Mouse (Mus musculus): ENCODE data around the gene Wdr86.

Wdr86 gene

DNA sequence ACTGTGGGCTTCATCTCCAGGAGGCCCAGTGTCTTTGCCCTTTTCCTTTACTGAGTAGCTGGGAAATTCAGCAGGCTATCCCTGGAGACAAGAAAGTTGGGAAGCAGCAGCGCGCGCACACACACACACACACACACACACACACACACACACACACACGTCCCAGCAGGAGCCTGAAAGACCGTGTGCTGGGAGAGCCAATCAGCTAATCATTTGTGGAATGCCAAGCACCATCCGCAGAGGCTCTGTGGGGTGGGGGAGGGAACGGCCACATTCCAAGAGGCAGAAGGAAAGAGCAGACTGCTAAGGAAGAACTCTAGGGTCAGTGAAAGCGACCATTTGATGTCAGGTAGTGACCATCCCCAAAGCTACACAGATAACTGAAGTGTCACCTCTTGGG is 2.6 kb upstream of the Wdr86 start:
- DNase-seq (ENCODE audit: low spot score in 2 of 2): no peak

DNA sequence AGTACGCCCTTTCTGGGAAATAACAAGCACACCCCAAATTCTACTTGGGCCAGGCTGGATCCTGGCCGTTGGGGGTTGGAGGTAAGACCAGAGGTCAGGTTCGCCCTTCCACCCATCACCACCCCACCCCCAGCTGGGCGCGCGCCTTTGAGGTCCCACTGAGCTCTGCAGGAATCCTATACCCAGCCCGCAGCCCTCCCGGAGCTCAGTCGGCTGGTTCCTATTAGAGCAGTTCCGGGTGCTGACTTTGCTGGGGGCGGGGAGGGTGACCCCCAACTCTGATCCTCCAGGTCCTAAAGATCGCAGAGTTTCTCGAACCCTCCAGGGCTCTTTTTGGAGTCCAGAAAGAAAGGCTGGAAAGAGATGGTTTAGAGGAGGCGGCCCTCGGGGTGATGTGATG is 459 bp upstream of the Wdr86 start:
- no peak for DNase-seq (ENCODE audit: low spot score in 2 of 2)

DNA sequence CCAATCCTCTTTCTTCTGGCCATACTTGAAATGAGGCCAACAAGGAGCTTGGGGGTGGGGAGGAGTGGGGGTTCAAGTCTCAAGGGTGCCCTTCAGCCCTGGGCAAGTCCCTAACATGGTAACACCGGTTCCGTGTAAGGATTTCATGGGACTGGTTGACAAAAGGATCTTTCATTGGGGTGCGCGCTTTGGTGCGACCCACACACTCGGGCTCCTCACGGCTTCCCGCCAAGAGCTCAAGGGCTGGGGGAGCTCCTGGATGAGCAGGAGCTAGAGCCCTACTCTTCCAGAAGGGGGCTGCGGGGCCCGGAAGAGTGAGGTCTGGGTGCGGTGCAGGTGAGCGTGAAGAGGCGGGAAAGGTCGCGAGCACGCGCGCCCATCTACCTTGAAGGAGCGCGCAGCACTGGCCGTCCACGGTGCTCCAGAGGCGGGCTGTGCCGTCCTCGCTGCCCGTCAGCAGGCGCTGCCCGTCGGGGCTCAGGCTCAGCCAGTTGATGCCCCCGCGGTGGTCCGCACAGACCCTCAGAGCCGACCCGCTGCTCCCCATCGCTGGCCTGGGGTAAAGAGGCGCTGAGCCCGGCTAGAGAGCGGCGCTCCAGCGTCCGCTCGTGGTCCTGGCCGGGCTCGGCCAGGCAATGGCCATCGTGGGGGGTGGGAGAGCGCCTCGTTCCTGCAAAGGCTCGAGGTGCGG is 585 bp downstream of the Wdr86 start:
- DNase-seq (ENCODE audit: low spot score in 2 of 2): no peak

DNA sequence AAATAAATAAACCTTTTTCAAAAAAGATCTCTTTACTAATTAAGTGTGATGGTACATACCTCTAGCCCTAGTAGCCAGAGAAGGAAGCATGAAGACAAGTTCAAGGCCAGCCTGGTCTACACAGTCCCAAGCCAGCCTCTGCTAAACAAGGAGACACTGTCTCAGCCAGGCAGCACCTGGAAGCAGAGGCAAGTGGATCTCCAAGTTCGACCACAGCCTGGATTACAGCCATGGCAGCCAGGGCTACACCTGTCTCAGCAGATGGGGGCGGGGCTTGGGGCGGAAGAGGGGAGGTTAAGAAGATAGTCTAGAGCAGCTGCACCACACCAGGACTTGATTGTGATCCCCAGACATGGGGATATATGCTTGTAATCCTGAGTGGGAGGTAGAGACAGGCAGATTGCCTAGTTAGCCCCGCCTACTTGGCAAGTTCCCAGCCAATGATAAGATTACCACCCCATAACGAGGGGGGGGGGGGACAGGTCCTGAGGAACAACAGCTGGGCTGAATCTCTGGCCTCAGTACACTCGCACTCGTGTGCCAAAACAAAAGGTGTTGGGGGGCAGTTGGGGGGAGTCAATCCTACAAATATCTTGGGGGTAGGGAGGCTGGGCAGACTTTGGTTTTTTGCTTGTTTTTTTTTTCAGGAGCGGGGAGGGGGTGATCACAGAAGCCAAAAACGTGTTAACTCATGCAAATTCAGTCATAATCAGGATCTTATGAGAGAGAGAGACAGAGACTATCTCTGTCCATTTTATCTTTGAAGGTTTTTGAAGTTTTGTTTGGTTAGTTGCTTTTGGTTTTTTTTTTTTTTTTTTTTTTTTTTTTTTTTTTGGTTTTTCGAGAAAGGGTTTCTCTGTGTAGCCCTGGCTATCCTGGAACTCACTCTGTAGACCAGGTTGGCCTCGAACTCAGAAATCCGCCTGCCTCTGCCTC is 3.4 kb downstream of the Wdr86 start:
- DNase-seq (ENCODE audit: low spot score in 2 of 2): no peak

DNA sequence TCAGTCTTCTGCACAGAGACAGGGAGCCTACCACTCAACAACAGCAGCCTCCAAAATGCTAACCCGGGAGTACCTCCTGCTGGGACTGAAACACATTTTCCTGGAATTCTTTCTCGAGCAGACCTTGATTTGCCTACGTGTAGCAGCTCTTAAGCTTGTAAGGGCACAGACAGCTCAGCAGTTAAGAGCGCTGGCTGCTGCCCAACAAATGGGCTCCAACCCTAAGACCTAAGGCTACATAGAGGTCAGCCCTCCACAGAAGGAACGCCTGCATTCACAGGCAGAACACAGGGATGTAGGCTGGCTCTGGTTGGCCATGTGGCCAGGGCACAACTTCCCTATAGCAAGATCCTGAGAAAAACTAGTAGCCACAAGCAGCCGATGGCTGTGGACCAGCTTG is 4.6 kb downstream of the Wdr86 start:
- no peak for DNase-seq (ENCODE audit: low spot score in 2 of 2)

DNA sequence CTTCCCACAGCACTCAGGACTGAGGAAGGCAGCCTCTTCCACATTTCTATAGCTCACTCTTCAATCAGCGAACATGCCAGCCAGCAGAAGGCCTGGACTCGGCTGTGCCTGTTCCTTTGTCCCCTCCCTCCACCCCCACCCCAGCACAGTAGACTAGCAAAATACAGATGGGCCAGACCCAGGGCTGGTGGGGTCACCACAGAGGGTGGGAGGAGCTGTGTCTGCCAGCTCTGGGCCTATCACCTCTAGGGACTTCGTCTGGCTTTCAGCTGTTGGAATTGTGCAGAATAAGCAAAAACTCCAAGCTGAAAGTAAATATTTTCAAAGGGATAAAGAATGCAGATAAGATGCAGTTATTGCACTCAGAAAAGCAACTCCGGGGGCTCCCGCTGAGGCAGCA is 5.7 kb downstream of the Wdr86 start:
- DNase-seq (ENCODE audit: low spot score in 2 of 2): no peak

DNA sequence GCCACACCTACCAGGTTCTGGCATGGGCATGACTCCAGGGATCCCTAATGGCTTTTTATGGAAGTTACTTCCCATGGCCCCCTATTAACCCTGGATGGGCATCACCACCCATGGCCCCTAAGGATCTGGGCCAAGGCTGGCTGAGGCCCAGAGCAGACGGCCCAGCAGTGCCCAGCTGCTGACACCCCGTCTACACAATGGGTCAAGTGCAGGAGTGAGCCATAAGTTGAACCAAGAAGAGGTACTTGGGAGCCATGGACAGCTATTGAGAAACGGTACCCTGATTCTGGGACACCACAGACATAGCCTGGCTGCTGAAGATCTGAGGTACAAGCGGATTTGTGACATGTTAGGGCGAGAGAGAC is 6.3 kb downstream of the Wdr86 start:
- DNase-seq (ENCODE audit: low spot score in 2 of 2): no peak

DNA sequence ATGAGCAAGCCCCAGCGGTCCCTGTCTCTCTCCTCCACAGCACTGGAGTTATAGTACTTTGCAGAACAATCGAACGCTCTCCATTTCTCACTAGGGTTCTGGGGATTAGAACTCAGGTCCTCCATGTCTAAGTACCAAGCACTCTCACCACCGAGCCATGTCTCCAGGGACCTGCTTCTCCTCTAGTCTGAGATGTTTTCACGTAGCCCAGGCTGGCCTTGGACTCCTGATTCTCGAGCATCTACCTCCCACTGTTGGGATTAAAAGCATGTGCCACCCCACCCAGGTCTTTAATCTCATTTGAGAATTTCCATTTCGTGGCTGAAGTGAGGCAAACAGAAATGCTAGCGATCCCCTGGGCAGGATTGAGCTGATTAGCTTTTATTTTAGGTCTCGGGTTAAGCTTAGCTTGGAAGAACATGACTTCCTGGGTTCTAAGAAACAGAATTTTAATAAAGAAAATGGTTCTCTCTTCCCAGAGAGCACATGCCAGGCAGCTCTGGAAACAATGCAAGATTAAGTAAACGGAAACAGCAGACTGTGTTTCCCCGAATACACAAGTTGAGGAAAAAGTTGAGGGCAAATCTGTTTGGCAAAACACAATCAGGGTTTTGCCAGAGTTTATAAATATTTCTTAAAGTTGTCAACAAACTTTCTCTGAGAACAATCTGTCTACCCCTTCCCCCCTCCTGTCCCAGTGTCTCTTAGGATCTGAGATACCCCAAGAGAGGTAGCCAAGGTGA is 6.8 kb downstream of the Wdr86 start:
- no peak for DNase-seq (ENCODE audit: low spot score in 2 of 2)

DNA sequence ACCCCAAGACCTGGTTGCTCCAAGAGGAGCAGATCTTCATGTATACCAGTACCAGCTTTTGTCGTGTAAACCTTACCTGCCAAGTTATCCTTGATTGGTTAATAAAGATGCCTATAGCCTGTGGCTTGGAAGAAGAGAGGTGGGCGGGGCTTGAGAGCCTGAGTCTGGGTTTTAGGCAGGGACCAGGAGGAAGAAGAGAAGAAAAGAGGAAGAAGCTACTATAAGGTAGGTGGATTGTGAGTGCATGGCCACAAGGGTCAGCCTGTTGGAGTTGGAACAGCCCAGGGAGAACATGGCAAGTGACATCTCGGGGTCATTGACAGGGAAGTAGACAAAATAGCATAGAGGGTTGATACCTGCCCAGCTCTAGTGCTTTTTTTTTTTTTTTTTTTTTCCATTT is 10.7 kb downstream of the Wdr86 start:
- DNase-seq (ENCODE audit: low spot score in 2 of 2): no peak

DNA sequence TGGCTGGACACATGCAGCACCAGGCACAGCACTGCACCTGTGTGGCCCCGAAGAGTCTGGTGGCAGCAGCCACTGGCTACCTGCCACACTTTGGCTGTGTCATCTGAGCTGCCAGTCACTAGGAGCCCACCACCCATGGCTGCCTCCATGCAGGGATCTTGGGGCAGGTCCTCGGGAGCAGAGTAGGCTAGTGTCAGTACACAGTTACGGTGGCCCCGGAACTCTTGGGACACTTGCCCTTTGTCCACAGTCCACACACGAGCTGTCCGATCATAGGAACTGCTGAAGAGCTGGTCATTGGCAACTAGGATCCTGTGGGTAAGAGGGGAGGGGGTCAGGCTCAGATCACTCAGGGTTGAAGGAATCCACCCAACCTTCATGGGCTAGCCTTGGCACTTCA is 12.5 kb downstream of the Wdr86 start:
- no peak for DNase-seq (ENCODE audit: low spot score in 2 of 2)

DNA sequence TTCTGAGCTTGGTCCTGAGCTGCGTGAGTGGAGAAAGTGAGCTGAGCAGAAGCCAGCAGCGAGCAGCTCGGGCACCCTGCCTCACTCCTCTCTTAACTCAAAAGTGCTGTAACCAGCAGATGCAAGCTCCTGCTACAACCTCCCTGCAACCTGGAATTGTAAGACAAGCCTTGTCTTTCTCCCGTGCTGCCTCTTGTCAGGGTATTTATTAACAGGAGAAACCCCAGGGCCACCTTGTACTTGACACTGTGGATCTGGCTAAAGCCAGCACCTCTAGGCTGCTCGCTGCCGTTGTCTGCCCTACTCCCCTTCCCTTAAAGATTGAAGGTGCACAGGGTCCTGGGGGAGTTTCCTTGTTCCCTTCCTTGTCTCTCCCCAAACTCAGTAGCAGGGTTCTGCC is 16.5 kb downstream of the Wdr86 start:
- no peak for DNase-seq (ENCODE audit: low spot score in 2 of 2)

DNA sequence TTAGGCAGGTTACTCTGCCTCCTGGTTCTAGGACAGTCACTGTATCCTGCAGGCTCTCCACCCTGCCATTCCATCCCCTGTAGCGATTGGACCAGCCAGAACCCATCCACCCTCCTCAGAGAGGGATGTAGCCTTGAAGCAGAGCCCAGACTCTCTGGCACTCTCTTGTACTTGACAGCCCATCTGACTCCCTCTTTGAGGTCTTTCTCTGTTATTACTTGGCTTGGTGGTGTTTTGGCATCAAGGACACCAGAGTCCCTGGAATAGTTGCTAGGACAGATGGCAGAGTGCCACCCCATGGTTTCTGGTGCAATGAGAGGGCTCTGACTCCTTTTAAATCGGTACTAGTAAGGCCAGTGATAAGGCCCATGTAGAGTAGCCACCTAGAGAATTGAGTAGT is 17.3 kb downstream of the Wdr86 start:
- no peak for DNase-seq (ENCODE audit: low spot score in 2 of 2)

DNA sequence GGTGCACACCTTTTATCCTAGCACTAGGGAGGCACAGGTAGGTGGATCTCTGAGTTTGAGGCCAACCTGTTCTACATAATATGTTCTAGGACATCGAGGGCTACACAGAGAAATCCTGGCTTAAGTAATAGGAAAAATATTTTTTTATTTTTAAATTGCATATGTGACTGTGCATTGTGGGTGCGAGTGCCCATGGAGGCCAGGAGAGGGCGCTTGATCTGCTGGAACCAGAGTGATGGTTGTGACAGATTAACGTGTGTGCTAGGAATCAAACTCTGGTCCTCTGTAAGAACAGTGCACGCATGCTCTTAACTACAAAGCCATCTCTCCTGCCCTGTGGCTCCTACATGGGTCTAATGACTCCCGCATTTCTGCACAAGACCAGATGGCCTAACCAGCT is 18.9 kb downstream of the Wdr86 start:
- no peak for DNase-seq (ENCODE audit: low spot score in 2 of 2)

DNA sequence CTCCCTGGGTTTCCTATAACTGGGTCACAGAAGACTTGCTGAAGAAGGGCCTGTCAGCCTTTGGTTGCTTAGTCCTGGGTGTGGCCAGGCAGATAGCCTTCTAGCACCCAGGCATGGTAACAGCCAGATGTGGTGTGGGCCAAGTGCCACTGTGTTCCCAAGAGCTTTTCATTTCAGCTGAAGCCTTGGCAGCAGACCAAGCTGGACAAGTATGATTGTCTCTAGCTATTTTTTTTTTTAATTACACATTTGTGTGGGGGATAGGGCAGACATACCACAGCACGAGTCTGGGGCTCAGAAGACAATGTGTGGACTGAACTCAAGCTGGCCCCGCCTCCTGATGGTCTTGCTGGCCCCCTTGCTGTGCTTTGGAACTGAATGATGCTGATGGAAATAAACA is 20.6 kb downstream of the Wdr86 start:
- no peak for DNase-seq (ENCODE audit: low spot score in 2 of 2)

DNA sequence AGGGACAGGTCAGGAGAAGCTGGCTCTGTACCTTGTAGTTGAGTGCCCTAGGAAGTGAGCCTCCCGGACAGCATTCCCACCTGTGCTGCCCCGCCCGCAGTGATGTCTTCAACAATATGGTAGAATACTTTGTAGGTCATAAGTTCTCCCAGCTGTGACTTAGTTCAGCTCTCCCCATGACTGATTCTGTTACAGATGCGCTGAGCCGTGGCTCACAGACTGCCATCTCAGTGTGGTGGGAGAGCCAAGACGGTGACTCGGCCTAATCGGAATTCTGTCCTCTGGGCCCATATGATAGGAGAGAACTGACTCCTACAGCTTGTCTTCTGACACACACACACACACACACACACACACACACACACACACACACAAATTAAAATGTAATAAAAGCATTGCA is 25.9 kb downstream of the Wdr86 start:
- no peak for DNase-seq (ENCODE audit: low spot score in 2 of 2)

DNA sequence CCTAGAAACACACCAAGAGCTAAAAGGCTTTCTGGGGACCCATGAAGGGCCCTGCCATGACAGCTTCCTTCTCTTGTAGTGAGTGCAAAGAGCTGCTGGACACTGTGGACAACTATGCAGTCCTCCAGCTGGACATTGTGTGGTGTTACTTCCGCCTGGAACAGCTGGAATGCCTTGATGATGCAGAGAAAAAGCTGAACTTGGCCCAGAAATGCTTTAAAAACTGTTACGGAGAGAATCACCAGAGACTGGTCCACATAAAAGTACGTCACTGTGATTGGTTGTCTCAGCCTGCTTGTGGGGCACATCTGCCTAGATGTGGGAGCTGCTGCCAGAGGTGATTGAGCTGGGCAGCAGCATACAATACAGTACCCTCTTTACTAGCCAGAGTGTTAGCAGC is 29.3 kb downstream of the Wdr86 start:
- no peak for DNase-seq (ENCODE audit: low spot score in 2 of 2)

DNA sequence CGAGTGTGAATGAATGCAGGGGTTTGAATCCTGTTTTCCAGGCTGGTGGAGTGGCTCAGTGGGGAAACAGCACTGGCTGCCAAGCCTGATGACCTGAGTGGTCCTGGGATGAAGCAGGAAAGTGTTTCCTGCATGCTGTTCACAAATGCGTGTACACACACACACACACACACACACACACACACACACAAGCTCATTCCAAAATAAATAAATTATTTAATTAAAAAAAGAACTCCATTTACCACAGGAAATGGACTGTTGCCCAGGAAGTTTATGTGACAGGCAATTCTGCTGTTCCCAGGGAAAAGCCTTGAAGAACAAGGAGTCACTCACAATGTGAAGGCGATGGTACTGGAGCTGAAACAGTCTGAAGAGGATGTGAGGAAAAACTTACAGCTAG is 33.8 kb downstream of the Wdr86 start:
- no peak for DNase-seq (ENCODE audit: low spot score in 2 of 2)

DNA sequence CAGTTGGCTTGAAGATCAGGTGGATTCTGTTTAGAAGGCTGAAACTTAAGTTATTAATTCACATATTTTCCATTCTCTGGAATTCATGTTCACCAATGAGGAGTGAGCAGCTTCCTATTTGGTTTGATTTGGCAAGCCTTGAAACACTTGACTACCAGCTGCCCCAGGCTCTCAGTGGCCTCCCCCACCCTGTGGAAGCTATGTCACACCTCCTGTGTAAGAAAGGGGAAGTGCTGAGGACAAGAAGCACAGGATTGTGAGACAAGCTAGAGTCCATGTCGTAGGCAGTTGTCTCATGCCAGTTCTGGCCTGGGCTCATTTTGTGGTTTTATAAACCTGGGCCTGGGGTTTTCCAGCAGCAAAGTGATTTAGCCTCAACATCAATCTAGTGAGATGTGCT is 42.8 kb downstream of the Wdr86 start:
- DNase-seq (ENCODE audit: low spot score in 2 of 2): peak; percentile 59 to 71

DNA sequence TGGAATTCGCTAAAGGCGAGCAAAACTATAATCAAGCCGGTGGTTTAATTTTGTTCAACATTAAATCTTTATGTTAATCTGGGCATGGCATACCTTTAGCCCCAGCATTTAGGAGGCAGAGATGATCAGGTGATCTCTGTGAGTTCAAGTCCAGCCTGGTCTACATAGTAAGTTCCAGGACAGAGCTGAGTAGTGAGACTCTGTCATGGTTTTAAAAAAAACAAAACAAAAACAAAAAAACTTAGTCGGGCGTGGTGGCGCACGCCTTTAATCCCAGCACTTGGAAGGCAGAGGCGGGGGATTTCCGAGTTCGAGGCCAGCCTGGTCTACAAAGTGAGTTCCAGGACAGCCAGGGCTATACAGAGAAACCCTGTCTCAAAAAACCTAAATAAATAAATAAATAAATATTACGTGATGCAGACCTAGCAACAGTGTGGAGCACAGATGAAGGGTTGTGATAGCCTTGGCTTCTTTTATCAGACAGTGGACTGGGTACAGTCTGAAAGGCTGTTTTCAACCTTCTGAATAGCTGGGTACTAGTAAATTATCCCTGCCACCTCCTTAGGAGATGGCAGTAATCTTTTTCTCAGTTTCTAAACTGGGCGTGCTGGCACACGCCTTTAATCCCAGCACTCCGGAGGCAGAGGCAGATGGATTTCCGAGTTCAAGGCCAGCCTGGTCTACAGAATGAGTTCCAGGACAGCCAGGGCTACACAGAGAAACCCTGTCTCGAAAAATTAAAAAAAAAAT is 43.7 kb downstream of the Wdr86 start:
- DNase-seq (ENCODE audit: low spot score in 2 of 2): peak in 1 of 2 experiments; percentile 8

DNA sequence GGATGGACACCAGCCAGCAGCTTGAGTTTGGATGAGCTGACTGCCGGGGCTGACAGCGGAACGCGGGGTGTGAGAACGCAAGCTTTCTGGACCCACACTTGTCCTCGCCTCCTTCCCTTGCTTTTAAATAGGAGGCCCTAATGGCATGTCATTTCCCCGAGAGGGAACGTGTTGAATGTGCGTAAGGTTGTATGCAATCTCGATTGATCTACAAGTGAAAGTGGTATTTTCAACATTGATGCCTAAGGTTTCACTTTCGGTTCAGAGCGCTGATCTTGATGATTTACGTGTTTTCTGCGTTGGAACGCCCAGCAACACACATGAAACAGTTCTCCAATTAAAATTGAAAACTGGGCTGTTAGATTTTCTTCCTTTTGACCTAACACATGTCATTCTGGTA is 44.4 kb downstream of the Wdr86 start:
- peak; percentile 71 to 78 for DNase-seq (ENCODE audit: low spot score in 2 of 2)

DNA sequence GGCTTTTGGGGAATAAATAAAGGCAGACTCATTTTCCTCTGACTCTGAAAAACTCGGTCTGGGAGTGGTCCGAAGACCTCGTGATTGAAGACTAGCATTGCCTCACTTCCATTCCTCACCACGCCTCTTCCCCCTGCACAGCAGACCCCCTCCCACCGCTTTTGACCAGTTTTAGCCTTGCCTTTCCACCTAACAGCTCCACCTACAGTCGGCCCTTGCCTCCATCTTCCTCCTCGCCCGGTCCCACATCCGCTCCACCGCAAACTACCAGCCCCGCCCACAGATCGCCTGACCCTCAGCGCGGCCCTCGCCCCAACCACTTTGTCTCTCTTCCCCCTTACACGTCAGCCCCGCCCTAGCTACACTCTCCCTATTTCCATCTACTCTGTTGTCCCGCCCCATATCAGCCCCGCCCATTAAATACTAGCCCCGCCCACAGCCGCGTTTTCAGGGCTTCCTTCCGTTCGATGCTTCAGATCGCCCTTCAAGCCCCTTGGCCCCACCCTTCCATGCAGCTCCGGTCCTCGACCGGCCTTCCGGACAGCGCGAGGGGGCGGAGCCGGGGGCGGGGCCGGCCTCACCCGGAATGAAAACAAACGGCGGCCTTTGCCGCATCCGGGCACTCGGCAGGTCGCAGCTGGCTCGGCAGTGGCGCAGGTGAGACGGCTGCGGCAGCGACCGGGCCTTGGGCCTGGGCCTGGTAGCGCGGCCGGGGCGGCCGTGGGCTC is 45.0 kb downstream of the Wdr86 start, which contains the start of gene Nub1:
Gene Nub1 (plus strand): TSS at position 167 of the 728 bp plus-strand sequence.
- DNase-seq (ENCODE audit: low spot score in 2 of 2): peak; percentile 99

Measured in natural killer cell, adult 2 months (primary cell).